Mouse (Mus musculus): Measurements from ENCODE around the gene Gm6812.

Gm6812 gene

GRCm38 (mm10) chrX:68892953-68893352 lies at the start of gene Gm6812:
Gm6812 (minus strand) TSS chrX:68893053.
- in situ Hi-C loops (cut with MboI, MseI) = loop anchor here (5.0 kb wide), 1 partner anchor 1054 kb away; the partner anchor contains the start of gene 1700020N15Rik

GRCm38 (mm10) chrX:68865145-68865544 lies 27.7 kb downstream of the Gm6812 start:
- in situ Hi-C loops (cut with MboI, MseI) = no loop called here
